Mouse (Mus musculus) ovary, postnatal 10 days (tissue): ENCODE measurements around the gene Gria3.

Experiments used
- DNase-seq: peaks from one replicate; pipeline ENCODE4 v3.0.0; 2022; ENCODE audit warnings: low spot score

Gria3 gene

GRCm38 (mm10) chrX:41573079-41573478, 172.4 kb downstream of the Gria3 start:
- no peak for DNase-seq

GRCm38 (mm10) chrX:41578797-41579196, 178.1 kb downstream of the Gria3 start:
- no peak for DNase-seq

DNA sequence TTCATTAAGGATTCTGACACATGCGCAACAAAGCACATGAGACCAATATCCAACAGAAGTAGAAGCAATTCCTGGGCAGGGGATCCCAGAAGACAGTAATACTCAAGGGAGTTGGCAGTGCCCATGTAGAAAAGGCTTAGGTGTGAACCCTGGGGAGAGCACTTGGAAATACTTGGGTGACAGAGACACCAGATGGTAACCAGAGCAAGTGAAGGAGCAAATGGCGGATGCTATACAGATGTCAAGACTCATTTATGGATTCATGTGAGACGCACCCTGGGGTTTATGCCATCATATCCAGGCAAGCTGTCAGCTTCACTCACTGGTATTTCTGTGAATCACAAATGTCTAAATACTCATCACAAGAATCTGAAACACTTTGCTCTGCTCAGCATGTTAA, 187.0 kb downstream of the Gria3 start:
- DNase-seq = no peak

DNA sequence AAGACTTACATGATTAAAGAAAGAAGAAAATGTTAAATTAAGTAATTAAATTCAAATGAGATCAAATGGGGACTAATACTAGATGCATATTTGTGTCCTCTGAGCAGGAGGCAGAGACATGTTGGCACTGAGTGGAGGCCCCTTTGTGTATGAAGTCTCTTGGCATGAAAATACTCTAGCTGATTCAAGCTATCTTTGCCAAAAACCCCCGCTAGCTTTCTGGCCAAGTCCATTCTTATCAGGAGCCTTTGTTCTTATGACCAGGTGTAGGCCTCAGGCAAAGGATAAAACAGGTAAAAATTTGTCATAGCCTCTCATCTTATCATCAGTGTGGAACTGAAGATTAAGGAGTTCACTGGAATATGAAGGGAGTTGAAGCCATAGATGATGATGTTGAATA, 206.5 kb downstream of the Gria3 start:
- DNase-seq = no peak

GRCm38 (mm10) chrX:41614920-41615319, 214.3 kb downstream of the Gria3 start:
- no peak for DNase-seq

- DNase-seq = no peak
Measured at GRCm38 (mm10) chrX:41616928-41617327, 216.3 kb downstream of the Gria3 start.

GRCm38 (mm10) chrX:41618396-41618795, 217.7 kb downstream of the Gria3 start:
- no peak for DNase-seq

DNA sequence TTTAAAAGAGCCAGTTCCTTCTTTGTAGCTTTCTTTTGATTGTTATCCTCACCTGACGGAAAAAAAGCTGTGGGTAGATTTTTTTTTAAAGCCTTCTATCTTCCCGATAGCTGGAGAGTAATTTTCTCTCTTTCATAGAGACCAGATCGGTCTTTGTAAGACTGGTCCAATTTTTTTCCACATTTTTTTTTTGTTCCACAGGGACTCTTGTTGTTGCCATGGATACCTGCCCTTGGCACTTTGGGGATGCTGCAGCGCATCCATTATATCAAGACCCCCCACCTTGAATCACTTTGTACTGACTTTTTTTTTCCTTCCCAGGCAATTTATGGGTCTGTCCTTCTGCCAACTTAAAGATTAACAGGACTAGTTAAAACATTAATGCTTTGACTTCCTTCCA, 232.9 kb downstream of the Gria3 start:
- no peak for DNase-seq

DNA sequence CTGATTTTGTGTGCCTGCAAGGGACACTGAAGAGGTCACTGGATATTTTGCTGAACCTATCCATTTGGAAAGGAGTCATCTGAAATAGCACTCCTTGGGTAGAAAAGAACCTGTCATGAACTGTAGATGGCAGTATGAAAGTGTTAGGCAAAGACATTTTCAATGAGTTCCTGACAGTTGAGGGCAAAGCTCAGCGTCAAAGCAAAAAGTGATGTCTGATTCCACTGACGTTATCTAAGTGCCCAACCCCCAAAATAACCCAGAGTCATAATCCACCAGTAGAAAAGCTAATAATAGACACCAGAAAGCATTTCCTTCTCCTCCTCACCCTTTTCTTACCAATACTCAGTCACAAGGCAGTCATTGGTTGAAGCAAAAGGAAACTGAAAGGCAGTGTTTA, 244.3 kb downstream of the Gria3 start:
- no peak for DNase-seq

GRCm38 (mm10) chrX:41657791-41658190, 257.1 kb downstream of the Gria3 start:
- DNase-seq = no peak

DNA sequence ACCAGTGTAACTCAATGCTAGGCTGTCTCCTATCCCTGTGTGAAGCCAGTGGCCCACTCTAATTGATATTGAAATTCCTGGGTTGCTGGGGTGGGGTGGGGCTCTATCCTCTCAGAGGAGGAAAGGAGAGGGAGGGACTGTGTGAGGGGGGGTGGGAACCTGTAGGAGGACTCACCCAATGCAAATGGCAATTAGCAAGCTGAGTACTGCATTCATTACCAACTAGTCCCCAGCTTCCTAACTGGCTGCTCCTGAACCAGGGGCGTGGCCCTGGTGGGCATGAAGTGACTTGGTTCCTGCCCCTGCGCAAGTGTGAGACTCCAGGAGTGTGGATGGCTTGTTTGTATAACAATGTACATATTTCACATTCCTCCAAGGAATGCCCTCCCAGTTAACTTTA, 288.2 kb downstream of the Gria3 start:
- no peak for DNase-seq

DNA sequence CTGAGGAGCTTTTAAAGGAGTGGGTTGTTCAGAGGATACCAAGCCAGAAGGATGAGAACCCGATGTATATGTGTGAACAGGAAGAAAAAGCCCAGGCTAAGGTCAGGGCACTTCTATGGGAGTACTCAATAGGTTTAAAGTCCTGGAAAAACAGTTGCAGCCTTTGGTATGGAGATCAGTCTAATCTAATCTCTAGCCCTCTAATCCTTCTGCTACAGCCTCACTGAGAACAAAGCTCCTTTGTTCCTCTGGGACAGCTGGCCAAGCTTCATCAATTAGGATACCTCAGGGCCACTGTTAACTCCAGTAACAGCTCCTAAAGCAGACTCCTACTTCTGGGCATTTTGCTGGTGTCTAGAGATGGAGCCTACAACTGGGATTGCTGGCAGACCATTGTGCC, 291.4 kb downstream of the Gria3 start:
- DNase-seq = no peak
